Mouse (Mus musculus): ENCODE measurements around the gene Crim1. TPM values are rescaled to one million over a fixed set of nuclear protein-coding genes. Genes with fewer than 3 reads are reported as not detected.

Gene Crim1
- total and polyA plus RNA-seq, 3 experiments = 14.1 to 72.8 (median 21.9) TPM

GRCm38 (mm10) chr17:78217406-78217805, 17.4 kb downstream of the Crim1 start:
- no peaks in the 10 kb centered on the region for H3K9me3 ChIP-seq (replicated peaks; ENCODE audit: low read length)
- H3K4me2 ChIP-seq (ENCODE audit: insufficient read depth, low read depth, poor library complexity, severe bottlenecking) = no peak overlapping the region
- H3K4me3 ChIP-seq (replicated peaks in 1 of 3; ENCODE audit: low read depth in 2 of 3, low read length in 2 of 3, poor library complexity in 1 of 3) = no peak overlapping the region
- no peak for DNase-seq (ENCODE audit: extremely low read depth)
- H3K9ac ChIP-seq (ENCODE audit: insufficient read depth, low read depth) = no peak overlapping the region
- H3K27ac ChIP-seq (ENCODE audit: insufficient read depth, low read depth) = no peak overlapping the region
- peaks cover 0 to 20% of the 10 kb centered on the region in 2 experiments; a peak in 1 of 4 replicates for H3K4me1 ChIP-seq (ENCODE audit: control insufficient read depth in 1 of 2, insufficient read depth in 2 of 2)
- dilution Hi-C loops (cut with MboI; ENCODE audit: extremely low pct_ligation_motif_present, extremely low pct_unique_long_range_greater_than_20kb, low sequenced_read_pairs) = no loop called here
- no peaks in the 10 kb centered on the region for H3K27me3 ChIP-seq (replicated peaks)
- H3K36me3 ChIP-seq (replicated peaks in 1 of 2; ENCODE audit: control insufficient read depth in 1 of 2, insufficient read depth in 1 of 2, low read length in 1 of 2) = peaks cover 29 to 71% of the 10 kb centered on the region in 2 experiments
- no peak for TF ChIP-seq SIN3A (IDR thresholded peaks at IDR 0.05; ENCODE audit: low read length)
- TF ChIP-seq IRF4 (IDR thresholded peaks at IDR 0.05; ENCODE audit: low read depth, low read length) = no peak
- TF ChIP-seq TBP (conservative IDR thresholded peaks at IDR 0.05; ENCODE audit: low read depth, low read length) = no peak
- TF ChIP-seq CHD2 (IDR thresholded peaks at IDR 0.05; ENCODE audit: low read length) = no peak
- no peak for TF ChIP-seq HCFC1 (IDR thresholded peaks at IDR 0.05; ENCODE audit: low read depth, low read length)
- TF ChIP-seq MYC (IDR thresholded peaks at IDR 0.05; ENCODE audit: low read depth, low read length) = no peak
- TF ChIP-seq JUND (conservative IDR thresholded peaks at IDR 0.05; ENCODE audit: low read depth, low read length) = no peak
- TF ChIP-seq BHLHE40 (IDR thresholded peaks at IDR 0.05; ENCODE audit: low read depth, low read length) = no peak
- TF ChIP-seq PAX5 (IDR thresholded peaks at IDR 0.05; ENCODE audit: low read length) = no peak
- no peak for TF ChIP-seq RCOR1 (conservative IDR thresholded peaks at IDR 0.05; ENCODE audit: low read depth, low read length)
- TF ChIP-seq SMC3 (IDR thresholded peaks at IDR 0.05; ENCODE audit: low read depth, low read length) = no peak
- no peak for TF ChIP-seq NRF1 (IDR thresholded peaks at IDR 0.05; ENCODE audit: low read depth, low read length)
- no peak for TF ChIP-seq ZNF384 (IDR thresholded peaks at IDR 0.05; ENCODE audit: low read depth, low read length)
- TF ChIP-seq ZC3H11A (IDR thresholded peaks at IDR 0.05; ENCODE audit: low read depth, low read length) = no peak
- in situ Hi-C loops (cut with MboI; ENCODE audit: low pct_ligation_motif_present, low pct_unique_long_range_greater_than_20kb, low sequenced_read_pairs) = no loop called here
- peaks cover 63% of the 10 kb centered on the region for H3K79me2 ChIP-seq (replicated peaks; ENCODE audit: control insufficient read depth, extremely low read depth, insufficient read depth, poor library complexity, severe bottlenecking)

- DNase-seq (ENCODE audit: extremely low read depth) = no peak
- TF ChIP-seq HCFC1 (IDR thresholded peaks at IDR 0.05; ENCODE audit: low read depth, low read length) (no peak), CTCF (conservative IDR thresholded peaks at IDR 0.05 in 1 of 2, IDR thresholded peaks at IDR 0.05 in 1 of 2; ENCODE audit: low read depth in 2 of 2, low read length in 2 of 2) (no peak), SIN3A (IDR thresholded peaks at IDR 0.05; ENCODE audit: low read length) (no peak), MAX (IDR thresholded peaks at IDR 0.05; ENCODE audit: low read length) (no peak), NELFE (IDR thresholded peaks at IDR 0.05; ENCODE audit: low read depth, low read length) (no peak), JUN (IDR thresholded peaks at IDR 0.05; ENCODE audit: insufficient read depth, low read depth, low read length) (no peak), CHD1 (IDR thresholded peaks at IDR 0.05; ENCODE audit: low read depth, low read length) (no peak), JUND (conservative IDR thresholded peaks at IDR 0.05; ENCODE audit: low read depth, low read length) (no peak), BHLHE40 (IDR thresholded peaks at IDR 0.05; ENCODE audit: low read depth, low read length) (no peak), RAD21 (IDR thresholded peaks at IDR 0.05; ENCODE audit: low read depth, low read length) (no peak), E2F4 (IDR thresholded peaks at IDR 0.05; ENCODE audit: insufficient replicate concordance, low read depth, low read length) (no peak), SMC3 (IDR thresholded peaks at IDR 0.05; ENCODE audit: low read depth, low read length) (no peak), ZKSCAN1 (IDR thresholded peaks at IDR 0.05; ENCODE audit: borderline replicate concordance, low read depth, low read length) (no peak), MAFK (IDR thresholded peaks at IDR 0.05; ENCODE audit: insufficient replicate concordance, low read length) (no peak), TBP (conservative IDR thresholded peaks at IDR 0.05; ENCODE audit: low read depth, low read length) (no peak), MXI1 (IDR thresholded peaks at IDR 0.05; ENCODE audit: low read depth, low read length) (no peak), MEF2A (IDR thresholded peaks at IDR 0.05; ENCODE audit: borderline replicate concordance, low read depth, low read length) (no peak), POLR2A (IDR thresholded peaks at IDR 0.05; ENCODE audit: low read depth, low read length) (no peak), NRF1 (IDR thresholded peaks at IDR 0.05; ENCODE audit: low read depth, low read length) (no peak)
- Histone ChIP-seq H3K79me2 (replicated peaks; ENCODE audit: control insufficient read depth, extremely low read depth, insufficient read depth, poor library complexity, severe bottlenecking) (peaks cover 59% of the 10 kb centered on the region), H3K27ac (ENCODE audit: insufficient read depth, low read depth) (no peak overlapping the region), H3K4me3 (replicated peaks in 1 of 3; ENCODE audit: low read depth in 2 of 3, low read length in 2 of 3, poor library complexity in 1 of 3) (no peak overlapping the region), H3K27me3 (replicated peaks) (no peaks in the 10 kb centered on the region), H3K4me2 (ENCODE audit: insufficient read depth, low read depth, poor library complexity, severe bottlenecking) (no peak overlapping the region), H3K9me3 (replicated peaks; ENCODE audit: low read length) (no peaks in the 10 kb centered on the region), H3K9ac (ENCODE audit: insufficient read depth, low read depth) (no peak overlapping the region), H3K4me1 (ENCODE audit: control insufficient read depth in 1 of 2, insufficient read depth in 2 of 2) (peaks cover 0 to 32% of the 10 kb centered on the region in 2 experiments; a peak in 1 of 4 replicates), H3K36me3 (replicated peaks in 1 of 2; ENCODE audit: control insufficient read depth in 1 of 2, insufficient read depth in 1 of 2, low read length in 1 of 2) (peaks cover 18 to 61% of the 10 kb centered on the region in 2 experiments)
- dilution Hi-C loops (cut with MboI; ENCODE audit: extremely low pct_ligation_motif_present, extremely low pct_unique_long_range_greater_than_20kb, low sequenced_read_pairs) = no loop called here
- in situ Hi-C loops (cut with MboI; ENCODE audit: low pct_ligation_motif_present, low pct_unique_long_range_greater_than_20kb, low sequenced_read_pairs) = no loop called here
Observed at GRCm38 (mm10) chr17:78218506-78219232, 18.6 kb downstream of the Crim1 start.

Data from CH12.LX (cell line).